Mouse (Mus musculus) MN1 (cell line): Measurements from ENCODE around the gene Flvcr1.
"Not testable (repeated sequence)": the region's sequence is repeated elsewhere in the genome, so short reads cannot be mapped to it uniquely, and the experiment has no call there.

Source experiments
- DNase-seq: peaks from one replicate; pipeline ENCODE4 v3.0.0-alpha.2; 2016; ENCODE audit warnings: low spot score

Gene Flvcr1

DNA sequence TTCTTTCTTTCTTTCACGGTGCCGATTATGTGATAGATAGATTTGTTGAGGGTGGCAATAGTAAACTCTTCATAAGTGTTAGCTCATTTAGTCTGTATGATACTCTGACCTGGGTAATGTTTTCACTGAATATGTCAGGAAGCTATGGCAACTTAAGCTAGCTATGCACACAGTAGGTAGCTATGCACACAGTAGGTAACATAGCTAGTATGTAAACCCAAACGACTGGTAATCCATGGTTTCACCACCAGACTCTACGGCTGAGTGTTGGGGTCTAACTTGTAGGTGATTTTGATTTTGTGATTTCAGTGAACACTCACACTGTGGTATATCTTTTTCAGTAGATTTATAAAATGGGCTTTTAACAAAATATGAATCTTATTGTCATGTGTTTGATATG is 12.0 kb upstream of the Flvcr1 start:
- DNase-seq, result no peak

DNA sequence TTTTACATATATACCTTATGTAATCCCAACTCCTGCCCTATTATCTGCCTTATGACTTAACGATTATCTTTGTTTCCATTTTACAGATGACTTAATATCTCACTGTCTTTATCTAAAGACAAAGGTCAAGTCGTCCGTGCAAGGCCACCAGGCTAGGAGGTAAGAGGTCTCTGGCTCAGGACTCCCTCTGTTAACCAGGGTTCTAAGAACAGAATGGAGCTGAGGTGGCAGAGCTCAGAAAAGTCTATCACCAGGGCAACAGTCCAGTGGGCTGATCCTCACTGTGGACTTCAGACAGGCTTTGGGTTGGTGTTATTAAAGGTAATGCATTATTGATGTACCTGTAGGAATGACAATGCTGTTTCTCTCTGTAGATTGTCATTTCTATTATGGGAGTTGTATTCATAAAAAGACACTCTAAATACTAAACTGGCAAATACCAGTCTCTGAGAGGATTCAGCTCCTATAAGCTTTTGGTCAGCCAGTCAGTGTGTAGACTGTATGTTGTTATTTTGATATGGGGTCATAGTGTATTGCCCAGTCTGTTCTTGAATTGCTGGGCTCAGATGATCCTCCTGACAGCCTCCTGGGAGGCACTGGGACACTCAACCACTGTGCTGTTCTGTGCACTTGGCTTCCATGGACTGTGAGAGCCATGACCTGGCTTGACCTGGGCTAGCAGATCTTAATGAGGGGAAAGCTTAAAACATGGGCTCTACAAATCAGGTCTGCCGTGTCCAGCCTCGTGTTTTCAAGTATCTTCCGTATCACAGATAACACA is 10.8 kb upstream of the Flvcr1 start, which contains the start of gene Spata45:
Gene Spata45 (plus strand): TSS at position 86 of the 781 bp plus-strand sequence.
- DNase-seq, result no peak

DNA sequence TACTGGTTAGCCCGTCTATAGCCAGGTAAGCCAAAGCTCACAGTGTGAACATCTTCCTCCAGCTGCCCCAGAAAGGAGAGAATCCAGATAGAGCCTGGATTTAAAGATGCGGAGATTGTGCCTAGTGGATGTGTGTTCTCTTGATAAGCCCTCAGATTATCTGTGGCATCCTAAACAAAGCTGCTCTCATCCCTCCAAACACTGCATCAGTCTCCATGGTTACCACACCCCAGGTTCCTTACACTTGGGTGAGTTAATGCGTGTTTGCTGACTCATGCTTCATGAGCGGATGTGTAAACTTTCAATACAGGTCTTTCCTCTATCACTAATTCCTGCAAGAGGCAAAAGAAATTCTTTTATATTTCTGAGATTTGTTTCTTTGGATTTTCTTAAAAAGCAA is 9.7 kb upstream of the Flvcr1 start:
- DNase-seq, result peak; percentile 62

DNA sequence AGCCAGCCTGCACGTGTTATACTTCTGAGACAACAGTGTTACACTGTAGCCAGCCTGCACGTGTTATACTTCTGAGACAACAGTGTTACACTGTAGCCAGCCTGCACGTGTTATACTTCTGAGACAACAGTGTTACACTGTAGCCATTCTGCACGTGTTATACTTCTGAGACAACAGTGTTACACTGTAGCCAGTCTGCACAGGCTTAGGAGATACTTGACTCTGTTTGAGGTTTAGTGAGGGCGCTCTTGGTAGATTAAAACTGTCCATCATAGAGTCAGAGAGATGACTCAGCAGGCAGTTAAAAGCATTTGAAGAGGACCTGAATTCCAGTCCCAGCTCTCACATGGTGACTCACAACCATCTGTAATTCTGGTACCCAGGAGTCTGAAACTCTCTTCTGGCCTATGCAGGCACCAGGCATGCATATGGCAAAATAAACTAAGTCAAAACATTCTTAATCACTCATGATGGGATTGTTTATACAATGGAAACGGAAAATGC is 5.0 kb upstream of the Flvcr1 start:
- peak; percentile 36 for DNase-seq

DNA sequence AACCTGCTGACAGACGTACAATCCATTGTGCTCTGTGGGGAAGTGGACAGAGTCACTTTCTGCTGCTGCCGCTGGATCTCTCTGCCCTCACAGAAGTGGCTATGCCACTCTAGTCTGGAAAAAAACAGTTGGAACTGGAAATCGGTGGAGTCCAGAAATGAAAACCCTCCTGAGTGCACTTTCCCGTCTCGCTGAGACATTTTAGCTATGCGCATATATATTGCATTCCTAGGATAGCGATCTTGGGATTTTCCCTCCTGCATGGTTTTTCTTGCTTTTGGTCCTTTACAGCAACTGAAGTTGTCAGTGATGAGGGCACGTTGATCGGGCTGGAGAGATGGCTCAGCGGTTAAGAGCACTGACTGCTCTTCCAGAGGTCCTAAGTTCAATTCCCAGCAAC is 4.2 kb upstream of the Flvcr1 start:
- no peak for DNase-seq

DNA sequence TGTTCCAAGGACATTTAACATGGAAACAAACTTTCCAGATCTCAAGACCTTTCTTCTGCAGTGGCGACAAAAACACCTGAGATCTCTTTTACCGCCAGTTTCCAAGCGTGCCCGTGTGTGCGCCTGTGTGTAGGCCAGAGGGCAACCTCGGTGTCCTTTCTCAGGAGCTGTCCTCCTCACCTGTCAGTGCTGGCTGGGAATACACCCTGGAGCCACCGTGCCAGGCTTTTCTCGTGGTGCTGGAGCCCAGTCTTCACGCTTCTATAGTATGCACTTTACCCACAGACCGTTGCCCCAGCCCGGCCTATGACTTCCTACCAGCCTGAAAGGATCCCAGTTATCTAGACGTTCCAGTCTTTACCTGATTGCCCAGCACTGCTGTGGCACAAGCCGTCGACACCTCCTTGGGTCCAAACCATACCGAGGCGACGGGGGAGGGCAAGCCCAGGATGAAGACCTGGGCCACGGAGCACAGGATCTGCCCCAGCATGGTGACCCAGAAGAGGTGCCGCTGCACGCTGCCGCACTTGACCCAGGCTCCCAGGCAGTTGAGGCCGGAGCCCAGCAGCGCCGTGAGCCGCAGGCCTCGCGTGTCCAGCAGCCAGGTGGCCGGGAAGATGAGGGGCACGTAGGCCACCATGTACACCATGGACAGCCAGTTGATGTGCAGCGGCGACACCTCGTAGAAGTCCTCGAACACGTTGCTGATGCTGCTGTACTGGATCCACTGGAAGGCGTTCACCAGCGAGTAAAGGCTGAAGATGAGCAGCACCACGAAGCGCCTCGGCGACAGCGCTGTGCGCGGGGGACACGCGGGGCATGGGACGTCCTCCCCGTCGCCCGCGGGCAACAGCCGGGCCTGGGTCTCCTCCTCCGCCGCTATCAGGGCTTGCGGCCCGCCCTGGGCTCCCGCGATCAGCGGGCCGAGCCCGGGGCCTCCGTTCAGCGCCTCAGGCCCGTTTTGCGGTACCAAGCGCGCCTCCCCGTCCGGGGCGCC is 644 bp downstream of the Flvcr1 start:
- peak; percentile 52 for DNase-seq

DNA sequence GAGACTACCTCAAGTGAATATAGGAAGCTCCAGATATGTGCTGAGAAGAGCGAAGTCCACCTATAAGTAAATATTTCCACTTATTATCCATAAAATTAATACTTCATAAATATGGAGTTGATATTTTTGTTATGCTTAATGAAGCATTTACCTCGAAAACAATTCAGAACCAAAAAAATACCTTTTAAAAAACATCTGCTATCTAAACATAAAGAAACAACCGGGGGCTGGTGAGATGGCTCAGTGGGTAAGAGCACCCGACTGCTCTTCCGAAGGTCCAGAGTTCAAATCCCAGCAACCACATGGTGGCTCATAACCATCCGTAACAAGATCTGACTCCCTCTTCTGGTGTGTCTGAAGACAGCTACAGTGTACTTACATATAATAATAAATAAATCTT is 2.2 kb downstream of the Flvcr1 start:
- not testable (repeated sequence) for DNase-seq

DNA sequence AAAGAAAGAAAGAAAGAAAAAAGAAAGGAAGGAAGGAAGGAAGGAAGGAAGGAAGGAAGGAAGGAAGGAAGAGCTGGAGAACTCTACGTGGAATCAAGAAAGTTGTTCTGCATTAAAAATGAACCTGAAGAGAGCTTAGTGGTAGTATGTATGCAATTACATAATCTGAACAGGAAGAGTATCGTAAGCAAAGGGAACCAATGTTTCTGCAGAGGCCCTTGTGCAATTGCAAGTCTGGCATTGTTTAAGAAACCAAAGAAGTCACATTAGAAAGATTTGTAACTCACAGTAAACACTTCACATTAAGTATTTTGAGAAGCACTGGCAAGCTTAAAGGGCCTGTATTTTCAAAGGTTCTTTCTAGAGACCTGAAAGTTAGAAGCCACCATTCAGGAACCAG is 2.8 kb downstream of the Flvcr1 start:
- no peak for DNase-seq

DNA sequence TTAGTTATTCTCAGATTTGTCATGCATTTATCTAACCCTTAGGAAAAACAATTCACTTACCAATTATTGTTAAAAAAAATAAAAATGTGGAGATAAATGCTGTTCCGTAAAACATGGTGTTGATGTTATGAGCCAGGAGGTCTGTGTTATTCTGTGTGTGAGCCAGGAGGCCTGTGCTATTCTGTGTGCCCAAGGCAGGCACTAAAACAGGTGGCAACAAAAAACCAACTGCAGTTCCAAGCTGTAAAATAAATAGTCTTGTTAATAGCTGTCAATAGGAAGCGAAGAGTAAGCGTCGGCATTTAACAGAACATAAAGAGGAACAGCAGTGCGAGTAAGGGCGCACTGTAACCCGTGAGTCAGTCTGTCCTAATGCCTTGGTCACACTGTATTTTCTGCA is 4.9 kb downstream of the Flvcr1 start:
- no peak for DNase-seq

DNA sequence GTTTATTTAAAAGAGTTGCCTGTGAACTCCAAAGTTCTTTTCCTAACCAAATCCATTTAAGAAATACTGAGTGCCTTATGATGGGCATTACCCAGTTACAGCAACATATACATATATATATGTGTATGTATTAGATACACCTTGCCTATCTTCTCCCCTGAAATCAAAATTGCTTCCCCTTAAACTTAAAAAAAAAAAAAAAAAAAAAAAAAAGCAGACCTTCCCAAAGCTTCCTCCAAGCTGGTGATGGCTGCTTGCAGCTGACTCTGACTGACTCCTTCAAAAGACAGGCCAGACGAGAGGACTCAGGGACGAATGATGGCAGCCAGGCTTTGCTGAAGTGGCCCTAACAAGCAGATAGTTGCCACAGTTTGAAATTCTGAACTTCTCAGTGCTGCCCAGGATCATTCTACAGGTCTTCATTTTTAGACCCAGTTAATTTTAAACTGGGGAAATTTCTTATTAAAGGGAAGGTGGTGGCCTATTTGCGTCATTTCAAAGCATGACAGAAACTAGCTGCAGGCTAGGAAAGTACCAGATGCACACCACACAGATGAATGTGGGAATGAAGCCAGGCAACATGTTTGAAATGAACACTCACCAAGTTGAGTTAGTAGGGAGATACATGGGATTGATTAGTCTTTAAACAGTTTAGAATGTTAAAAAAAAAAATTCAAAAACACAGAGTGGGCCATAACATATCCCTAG is 5.6 kb downstream of the Flvcr1 start:
- no peak for DNase-seq

DNA sequence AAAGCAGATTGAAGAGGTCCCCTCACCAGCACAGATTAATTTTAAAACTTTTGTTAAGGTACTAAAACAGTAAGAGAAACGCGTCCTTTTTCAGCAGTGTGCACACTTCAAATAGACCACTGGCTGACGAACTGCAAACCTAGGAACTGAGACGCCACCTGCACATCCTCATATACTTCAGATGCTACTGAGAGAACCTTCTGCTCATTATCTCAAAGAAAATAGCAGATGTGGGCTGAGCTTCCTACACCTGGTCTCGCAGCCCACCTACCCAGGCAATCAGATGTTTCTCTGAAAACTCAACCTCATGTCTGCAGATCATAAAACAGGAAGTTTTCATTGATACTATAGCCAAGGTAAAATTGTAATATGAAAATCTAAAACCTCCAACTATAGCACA is 6.2 kb downstream of the Flvcr1 start:
- no peak for DNase-seq

DNA sequence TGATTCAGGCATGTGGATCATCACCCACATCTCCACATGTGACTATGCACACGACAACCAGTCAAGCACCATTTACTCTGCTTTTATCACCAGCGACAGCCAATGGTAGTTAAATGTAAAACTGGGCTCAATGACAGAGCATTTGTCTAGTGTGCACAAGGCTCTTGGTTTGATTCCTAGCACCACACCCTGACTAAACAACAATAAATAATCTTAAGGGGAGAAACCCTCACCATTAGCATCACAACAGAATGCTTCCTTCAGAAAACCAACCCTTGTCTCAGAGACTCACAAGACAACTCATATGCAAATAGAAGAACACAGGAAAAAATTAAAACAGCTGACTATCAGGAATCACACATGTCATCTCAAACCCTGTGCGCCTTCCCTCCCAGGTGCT is 11.7 kb downstream of the Flvcr1 start:
- DNase-seq, result no peak

DNA sequence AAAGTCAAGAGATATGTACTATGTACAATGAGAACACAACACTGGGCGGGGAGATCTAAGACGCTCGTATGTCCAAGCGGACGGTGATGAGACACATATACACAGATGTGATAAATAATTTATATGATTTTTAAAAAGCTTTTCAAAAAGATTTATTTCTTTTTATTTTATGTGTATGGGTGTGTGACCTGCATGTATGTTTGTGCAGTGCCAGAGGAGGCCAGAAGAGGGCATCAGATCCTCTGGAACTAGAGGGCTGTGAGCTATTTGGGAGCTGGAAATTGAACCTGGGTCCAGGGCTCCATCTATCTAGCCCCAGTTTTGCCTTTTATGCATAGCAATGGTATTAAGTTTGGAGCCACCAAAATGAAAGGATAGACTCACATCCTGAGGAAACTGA is 17.3 kb downstream of the Flvcr1 start:
- DNase-seq, result no peak

DNA sequence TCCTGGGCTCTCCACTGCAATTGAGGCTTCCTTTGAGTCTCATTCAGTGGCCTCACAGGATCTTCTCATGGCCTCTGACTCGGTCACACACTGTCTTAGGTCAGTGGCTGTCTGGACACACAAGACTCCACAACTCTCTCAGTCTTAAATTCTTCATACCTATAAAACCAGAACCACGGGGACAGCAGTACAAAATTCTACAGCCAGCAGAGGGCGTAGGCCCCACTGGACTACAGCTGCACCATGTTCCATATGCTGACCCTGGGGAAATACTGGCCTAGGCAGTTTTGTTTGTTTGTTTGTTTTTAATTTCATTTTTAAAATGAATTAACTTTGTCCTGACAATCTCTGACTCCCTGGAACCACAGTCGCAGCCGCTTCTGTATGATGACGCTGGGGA is 23.8 kb downstream of the Flvcr1 start:
- DNase-seq, result no peak

DNA sequence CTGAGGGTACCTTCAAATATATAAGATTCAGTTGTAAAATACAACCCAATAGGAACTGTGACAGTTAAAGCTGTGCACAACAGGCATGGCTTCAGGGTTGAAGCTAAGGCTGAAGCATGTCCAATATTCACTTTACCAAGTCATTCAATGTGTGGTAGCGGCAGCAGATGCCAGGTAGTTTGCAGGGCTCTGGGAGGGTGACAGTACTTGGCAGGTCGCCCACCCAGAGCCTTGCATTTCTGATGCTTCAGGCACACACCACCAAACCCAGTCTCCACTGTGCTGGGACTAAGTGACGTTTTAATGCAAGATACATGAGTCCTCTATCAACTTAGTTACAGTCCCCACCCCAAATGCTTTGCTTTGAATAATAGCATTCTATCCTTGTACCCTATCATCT is 25.3 kb downstream of the Flvcr1 start:
- DNase-seq, result peak; percentile 42

DNA sequence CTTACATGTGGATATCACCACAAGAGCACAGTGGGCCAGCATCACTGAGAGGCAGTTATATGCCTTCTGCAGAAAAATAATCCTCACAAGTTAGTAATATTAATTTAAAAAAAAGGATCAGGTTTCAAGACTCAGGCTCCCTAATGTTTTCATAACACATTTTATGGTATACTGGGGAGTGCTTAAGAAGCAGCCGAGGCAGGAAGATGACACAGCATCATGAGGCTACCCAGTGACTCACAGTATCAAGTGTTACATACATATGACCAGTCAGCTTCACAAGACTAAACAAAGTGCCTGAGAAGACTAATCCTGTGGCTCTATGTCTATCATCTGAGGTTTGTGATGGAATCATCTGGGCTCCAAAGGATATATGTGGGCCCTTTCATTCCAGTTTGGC is 27.9 kb downstream of the Flvcr1 start:
- peak; percentile 26 for DNase-seq

DNA sequence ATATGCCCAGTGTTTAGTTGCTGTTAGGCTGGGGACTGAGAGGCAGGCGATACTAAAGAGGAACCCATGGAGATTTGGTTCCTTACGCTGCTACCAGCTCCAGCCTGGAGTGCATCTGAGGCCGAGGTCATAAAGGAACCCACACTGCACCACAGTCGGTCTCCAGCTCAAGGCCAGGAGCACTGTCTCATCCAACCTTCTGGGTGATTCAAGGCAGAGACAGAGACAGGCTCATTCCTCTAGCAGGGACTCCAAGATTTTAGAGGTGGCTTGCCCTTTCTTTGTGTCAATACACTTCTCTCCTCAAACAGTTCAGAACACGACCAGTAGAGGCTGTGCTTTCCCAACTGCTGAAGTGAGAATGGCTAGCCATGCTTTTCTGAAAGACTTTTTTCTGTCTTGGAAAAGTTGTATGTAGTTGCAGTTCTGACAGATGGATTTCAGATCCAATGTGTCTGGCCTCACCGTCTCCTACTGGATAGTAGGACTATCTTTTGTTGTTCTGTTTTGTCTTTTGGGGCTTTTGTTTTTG is 29.5 kb downstream of the Flvcr1 start:
- DNase-seq, result peak; percentile 36

DNA sequence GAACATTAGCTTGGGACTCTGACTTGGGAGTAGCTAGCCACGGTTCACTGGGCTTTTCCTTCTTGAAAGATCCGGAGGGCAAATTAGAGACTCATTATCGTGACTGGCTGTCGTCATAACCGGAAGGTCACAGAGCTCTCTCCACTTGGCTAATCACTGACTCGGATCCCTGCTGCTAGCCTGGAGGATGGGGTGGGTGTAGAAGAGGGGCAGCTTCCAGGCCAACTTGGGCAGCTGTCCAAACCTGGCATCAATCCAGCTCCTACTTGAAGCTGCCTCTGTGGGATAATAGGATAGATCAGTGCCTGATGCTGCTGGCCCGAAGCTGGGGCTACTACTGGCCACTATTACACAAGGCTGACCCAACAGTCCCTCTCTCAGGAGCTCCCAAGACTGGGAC is 30.4 kb downstream of the Flvcr1 start:
- DNase-seq, result peak; percentile 83

DNA sequence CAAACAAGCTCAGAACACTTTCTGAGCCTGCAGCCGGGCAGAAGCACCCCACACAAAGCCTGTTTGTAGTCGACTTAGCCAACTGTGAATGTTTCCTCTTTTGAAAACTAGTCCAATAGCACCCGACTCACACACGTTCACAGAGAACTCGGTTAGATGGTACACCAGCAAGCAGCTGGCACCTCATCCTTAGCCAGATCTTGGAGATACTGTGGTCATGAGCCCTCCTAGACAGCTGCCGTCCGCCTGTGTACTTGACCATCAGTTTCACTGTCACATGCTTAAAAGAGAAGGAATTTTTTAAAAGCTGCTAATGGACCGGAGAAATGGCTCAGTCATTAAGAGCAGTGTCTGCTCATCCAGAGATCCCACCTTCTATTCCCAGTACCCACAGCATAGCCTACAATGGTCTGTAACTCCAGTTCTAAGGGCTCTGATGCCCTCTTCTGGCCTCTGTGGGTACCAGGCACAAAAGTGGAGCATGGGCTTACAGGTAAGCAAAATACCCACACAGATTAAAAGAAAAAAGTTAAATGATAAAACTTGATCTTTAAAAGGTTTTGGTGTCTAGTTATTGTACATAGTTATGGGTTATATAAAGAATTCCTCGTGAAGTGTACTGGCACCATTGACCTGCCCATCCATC is 36.4 kb downstream of the Flvcr1 start:
- DNase-seq, result no peak

DNA sequence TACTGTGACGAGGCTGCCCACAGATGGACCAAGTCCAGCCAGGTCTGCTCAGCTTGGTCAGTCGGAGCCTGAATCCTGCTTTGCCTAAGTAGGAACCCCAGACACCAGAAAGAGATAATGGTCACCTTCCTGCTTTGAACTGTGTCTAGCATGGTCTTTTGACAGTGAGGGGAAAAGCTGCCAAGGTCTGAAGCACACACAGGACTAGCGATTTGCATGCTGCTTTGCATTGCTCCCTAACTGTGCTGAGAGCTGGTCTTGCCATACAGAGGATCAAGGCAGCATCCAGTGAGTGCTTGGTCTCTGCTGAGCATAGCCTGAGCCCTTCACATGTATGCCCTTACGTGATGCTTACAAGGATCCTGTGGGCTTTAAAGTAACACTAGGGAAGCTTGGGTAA is 44.5 kb downstream of the Flvcr1 start:
- no peak for DNase-seq

DNA sequence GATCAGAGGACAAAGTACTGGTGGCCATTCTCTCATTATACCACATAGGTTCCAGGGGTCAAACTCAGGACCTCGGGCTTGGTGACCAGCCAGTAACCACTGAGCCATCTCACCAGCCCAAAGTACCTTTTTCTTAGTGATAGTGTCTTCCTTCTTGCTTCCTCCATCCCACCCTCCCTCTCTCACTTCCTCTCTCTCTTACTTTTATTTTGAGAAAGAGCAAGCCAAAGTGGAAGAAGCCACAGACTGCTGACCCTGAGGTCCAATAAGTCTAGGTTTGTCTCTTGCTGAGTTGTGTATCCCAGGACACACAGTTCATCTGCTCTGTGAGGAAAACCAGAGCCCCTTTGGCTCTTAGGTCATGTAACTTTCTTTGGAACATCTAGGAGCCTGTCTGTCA is 45.5 kb downstream of the Flvcr1 start:
- no peak for DNase-seq
